Mouse (Mus musculus) spleen, adult 2 months (tissue): ENCODE measurements around the gene Glce. TPM values are rescaled to one million over a fixed set of nuclear protein-coding genes. Genes with fewer than 3 reads are reported as not detected.
A peak's percentile ranks its signal among the peaks of the same experiment; 100 is the strongest.

Experiments used
- DNase-seq, 2 experiments: peaks; one replicate each; pipeline versions ENCODE4 v3.0.0 to v3.0.0-alpha.2; 2012 to 2021; ENCODE audit warnings: low spot score in 2 of 2, low read depth in 1 of 2
- H3K27ac ChIP-seq: fragments of 200-500 bp; 2 replicates; pipeline ENCODE4 v1.5.1; 2012; ENCODE audit warnings: low read length, inconsistent platforms; ENCODE audit not compliant: insufficient read depth
- H3K27me3 ChIP-seq: fragments of 200-500 bp; 2 replicates; pipeline ENCODE4 v1.6.1; 2012; ENCODE audit warnings: mild to moderate bottlenecking, moderate library complexity, low read length, inconsistent platforms; ENCODE audit not compliant: control insufficient read depth, insufficient read depth
- H3K36me3 ChIP-seq: fragments of 200-500 bp; 2 replicates; pipeline ENCODE4 v1.6.1; 2012; ENCODE audit warnings: mild to moderate bottlenecking, low read length, inconsistent platforms; ENCODE audit not compliant: control insufficient read depth, insufficient read depth
- H3K4me1 ChIP-seq: fragments of 200-500 bp; 2 replicates; pipeline ENCODE4 v1.6.1; 2011; ENCODE audit warnings: inconsistent platforms; ENCODE audit not compliant: control insufficient read depth, insufficient read depth, insufficient read length
- H3K4me3 ChIP-seq: fragments of 200-500 bp; 2 replicates; pipeline ENCODE4 v1.5.1; 2011; ENCODE audit warnings: mild to moderate bottlenecking, inconsistent platforms; ENCODE audit not compliant: insufficient read depth, insufficient read length; ENCODE audit errors: extremely low read depth
- CTCF ChIP-seq: fragments of 200-500 bp; IDR thresholded peaks from 2 replicates; pipeline ENCODE4 v1.5.1; 2011; ENCODE audit warnings: mild to moderate bottlenecking, inconsistent platforms; ENCODE audit not compliant: insufficient read depth, insufficient read length, insufficient replicate concordance; ENCODE audit errors: extremely low read depth
- POLR2A ChIP-seq: fragments of 200-500 bp; IDR thresholded peaks from 2 replicates; pipeline ENCODE4 v1.6.1; 2011; ENCODE audit warnings: low read depth, low read length, inconsistent platforms
- WGBS: fragments of 180-500 bp; shearing (Covaris S2); methylation state at CpG from one replicate; pipeline ENCODE4 v1.1.7; 2018; 5-methylcytosine and 5-hydroxymethylcytosine counted together
- polyA plus RNA-seq: library from polyadenylated mRNA; depleted of rRNA; stranded (reverse); fragments of >200 nt; gene quantifications from 2 replicates; pipeline ENCODE4 v1.2.3, GENCODE M21; 2012

The Glce gene
- polyA plus RNA-seq, 1 experiment = 1.4 TPM

GRCm38 (mm10) chr9:62059941-62060340 lies 62.5 kb downstream of the Glce start:
- H3K27ac ChIP-seq = no peak overlapping the region
- TF ChIP-seq POLR2A (no peak), CTCF (no peak)
- WGBS = 86% methylated on average over 11 of the region's 11 CpGs
- no peak overlapping the region for H3K4me3 ChIP-seq
- no peaks in the 10 kb centered on the region for H3K36me3 ChIP-seq
- H3K4me1 ChIP-seq = peaks cover 7% of the 10 kb centered on the region
- no peak for DNase-seq
- H3K27me3 ChIP-seq = no peaks in the 10 kb centered on the region

DNA sequence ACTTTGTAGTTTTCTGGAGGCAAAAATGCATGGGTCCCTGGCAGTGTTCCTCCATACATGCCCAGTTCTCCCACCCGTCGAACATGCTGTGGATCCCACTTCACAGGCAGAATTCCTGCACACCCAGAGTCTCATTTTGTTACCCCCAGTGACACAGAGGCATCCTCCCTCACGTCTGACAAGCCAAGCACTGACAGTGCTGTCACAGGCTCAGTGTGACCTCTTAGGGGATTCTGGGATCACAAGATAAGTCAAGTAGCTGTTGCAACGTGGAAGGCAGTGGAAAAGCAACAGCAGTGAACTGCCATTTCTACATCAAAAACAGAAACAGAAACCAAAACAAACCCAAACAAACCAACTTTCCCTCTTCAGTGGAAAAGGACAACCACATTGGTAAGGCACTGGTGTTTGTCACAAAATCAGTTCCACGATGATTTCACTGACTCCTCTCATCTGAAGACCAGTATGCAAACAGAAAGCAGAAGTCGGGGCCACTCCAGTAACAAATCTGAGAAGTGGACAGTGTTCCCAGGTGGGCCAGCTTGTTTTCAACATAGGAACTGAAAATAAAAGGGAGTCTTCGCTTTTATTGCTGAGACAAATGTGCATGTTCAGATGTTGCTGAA lies 64.5 kb downstream of the Glce start:
- Histone ChIP-seq H3K27ac (peak overlapping the region; percentile 57), H3K36me3 (no peaks in the 10 kb centered on the region), H3K27me3 (no peaks in the 10 kb centered on the region), H3K4me3 (no peak overlapping the region), H3K4me1 (peaks cover 7% of the 10 kb centered on the region)
- TF ChIP-seq POLR2A (no peak), CTCF (no peak)
- WGBS = 34% methylated on average over 7 of the region's 7 CpGs
- peak in 1 of 2 experiments; percentile 12 for DNase-seq

GRCm38 (mm10) chr9:62056206-62056605 lies 66.2 kb downstream of the Glce start:
- H3K27ac ChIP-seq = no peak overlapping the region
- no peak for DNase-seq
- no peak for TF ChIP-seq POLR2A
- TF ChIP-seq CTCF = no peak
- no peak overlapping the region for H3K4me3 ChIP-seq
- no peaks in the 10 kb centered on the region for H3K36me3 ChIP-seq
- H3K4me1 ChIP-seq = peaks cover 7% of the 10 kb centered on the region
- no peaks in the 10 kb centered on the region for H3K27me3 ChIP-seq
- WGBS = 78% methylated on average over 2 of the region's 2 CpGs

GRCm38 (mm10) chr9:62050801-62051200 lies 71.7 kb downstream of the Glce start:
- DNase-seq = no peak
- 64% methylated on average over 4 of the region's 4 CpGs for WGBS
- Histone ChIP-seq H3K4me3 (no peak overlapping the region), H3K27ac (no peak overlapping the region), H3K4me1 (no peaks in the 10 kb centered on the region), H3K36me3 (no peaks in the 10 kb centered on the region), H3K27me3 (no peaks in the 10 kb centered on the region)
- TF ChIP-seq POLR2A = no peak
- no peak for TF ChIP-seq CTCF

GRCm38 (mm10) chr9:62049166-62049565 lies 73.3 kb downstream of the Glce start:
- 61% methylated on average over 8 of the region's 8 CpGs for WGBS
- TF ChIP-seq CTCF (no peak), POLR2A (no peak)
- no peaks in the 10 kb centered on the region for H3K4me1 ChIP-seq
- no peak for DNase-seq
- no peaks in the 10 kb centered on the region for H3K36me3 ChIP-seq
- no peaks in the 10 kb centered on the region for H3K27me3 ChIP-seq
- H3K4me3 ChIP-seq = no peak overlapping the region
- no peak overlapping the region for H3K27ac ChIP-seq

DNA sequence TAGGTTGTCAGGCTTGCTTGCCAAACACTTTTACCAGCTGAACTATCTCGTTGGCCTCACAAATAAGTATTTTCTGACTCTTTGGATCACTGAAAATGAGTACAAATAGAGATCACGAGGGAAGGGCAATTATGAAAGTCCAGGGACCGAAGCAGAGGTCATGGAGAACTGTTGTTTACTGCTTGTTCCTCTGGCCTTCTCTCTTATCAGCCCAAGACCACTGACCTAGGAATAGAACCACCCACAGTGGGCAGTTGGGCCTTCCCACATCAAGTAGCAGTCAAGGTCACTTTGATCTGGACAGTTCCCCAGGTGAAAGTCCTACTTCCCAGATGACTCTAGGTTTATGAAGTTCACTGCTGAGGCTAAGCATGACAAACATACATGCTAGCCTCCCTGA lies 80.3 kb downstream of the Glce start:
- Histone ChIP-seq H3K36me3 (no peaks in the 10 kb centered on the region), H3K27ac (no peak overlapping the region), H3K4me1 (no peaks in the 10 kb centered on the region), H3K27me3 (no peaks in the 10 kb centered on the region), H3K4me3 (no peak overlapping the region)
- WGBS = 90% methylated on average over 3 of the region's 3 CpGs
- no peak for DNase-seq
- TF ChIP-seq POLR2A = no peak
- no peak for TF ChIP-seq CTCF

- no peak overlapping the region for H3K4me3 ChIP-seq
- H3K27ac ChIP-seq = no peak overlapping the region
- WGBS = 11% methylated on average over 20 of the region's 20 CpGs
- H3K4me1 ChIP-seq = no peaks in the 10 kb centered on the region
- DNase-seq = peak; percentile 31 to 80
- TF ChIP-seq POLR2A = no peak
- TF ChIP-seq CTCF = peak; percentile 95
- H3K36me3 ChIP-seq = no peaks in the 10 kb centered on the region
- no peaks in the 10 kb centered on the region for H3K27me3 ChIP-seq
These were observed 82.3 kb downstream of the Glce start for GRCm38 (mm10) chr9:62040008-62040608.
